Mouse (Mus musculus): Measurements from ENCODE around the gene Ccdc51. TPM values are rescaled to one million over a fixed set of nuclear protein-coding genes. Genes with fewer than 3 reads are reported as not detected.

Ccdc51 gene
- total RNA-seq, 2 experiments from 2014 or later, result 8.6 to 9.1 TPM

- peak in 1 of 2 experiments; percentile 18 for DNase-seq (ENCODE audit: low spot score in 2 of 2)
Measured at GRCm38 (mm10) chr9:109056081-109056690, 26.1 kb upstream of the Ccdc51 start.

- peak in 1 of 2 experiments; percentile 12 for DNase-seq (ENCODE audit: low spot score in 2 of 2)
Measured at GRCm38 (mm10) chr9:109056916-109057315, 25.4 kb upstream of the Ccdc51 start.

DNA sequence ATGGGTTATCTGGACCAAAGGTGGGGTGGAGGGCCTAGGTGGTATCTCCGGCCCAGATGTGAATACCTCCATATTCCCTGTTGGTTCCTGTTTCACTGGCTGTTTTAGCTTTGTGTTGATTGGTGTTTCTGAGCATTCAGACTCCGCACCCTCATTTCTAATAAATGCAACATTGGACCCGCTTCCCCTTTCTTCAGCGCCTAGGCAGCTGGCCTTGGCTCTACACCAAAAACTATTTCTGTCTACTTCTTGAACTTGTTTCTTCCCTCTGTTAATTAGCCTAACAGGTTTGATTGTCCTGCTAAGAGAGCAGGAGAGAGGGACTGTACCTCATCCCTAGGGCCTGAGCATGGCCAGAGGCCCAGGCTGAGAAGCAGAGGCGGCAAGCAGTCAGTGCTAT is 24.8 kb upstream of the Ccdc51 start:
- DNase-seq (ENCODE audit: low spot score in 2 of 2), result peak in 1 of 2 experiments; percentile 11

DNA sequence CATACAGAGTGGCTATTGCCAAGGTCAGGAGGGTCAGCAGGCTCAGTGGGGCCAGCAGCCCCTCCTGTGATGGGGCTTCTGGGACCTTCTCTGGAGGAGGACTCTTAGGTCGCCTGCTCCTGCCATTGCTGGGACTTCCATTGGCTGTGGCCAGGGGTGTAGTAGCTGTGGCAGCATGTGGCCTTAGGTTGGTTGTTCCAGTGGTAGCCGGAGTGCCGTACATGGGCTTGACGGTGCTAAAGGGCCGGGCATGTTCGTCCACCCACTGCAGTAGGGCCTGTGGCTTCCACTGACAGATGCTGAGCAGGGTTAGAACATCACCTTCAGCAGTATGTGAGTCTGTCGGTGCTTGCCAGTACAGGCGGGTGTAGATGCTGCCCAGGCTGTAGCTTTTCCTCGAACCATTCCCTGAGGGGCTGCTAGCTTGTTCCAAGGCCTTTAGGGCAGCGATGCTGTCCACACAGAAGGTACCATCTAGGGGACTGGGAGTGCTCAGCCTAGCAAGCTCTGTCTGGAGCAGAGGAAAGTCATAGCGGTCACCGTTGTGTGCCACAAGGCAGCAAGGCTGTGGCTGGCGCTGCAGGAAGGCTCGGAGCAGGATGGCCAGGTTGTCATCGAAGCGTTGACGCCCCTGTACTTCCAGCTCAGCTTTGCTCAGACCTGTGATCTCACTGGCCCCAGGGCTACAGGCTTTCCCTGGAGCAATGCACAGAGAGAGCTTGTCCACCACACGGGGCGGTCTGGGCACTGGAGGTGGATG is 24.1 kb upstream of the Ccdc51 start:
- DNase-seq (ENCODE audit: low spot score in 2 of 2), result peak in 1 of 2 experiments; percentile 16

GRCm38 (mm10) chr9:109059136-109059903 is 23.0 kb upstream of the Ccdc51 start, which contains the start of gene Trex1:
Gene Trex1, minus strand, starts transcription at chr9:109059734.
- DNase-seq (ENCODE audit: low spot score in 2 of 2), result peak; percentile 74 to 88

GRCm38 (mm10) chr9:109060184-109060897 is 22.0 kb upstream of the Ccdc51 start:
- peak in 1 of 2 experiments; percentile 15 for DNase-seq (ENCODE audit: low spot score in 2 of 2)

GRCm38 (mm10) chr9:109060898-109061295 is 21.4 kb upstream of the Ccdc51 start:
- peak in 1 of 2 experiments; percentile 12 for DNase-seq (ENCODE audit: low spot score in 2 of 2)

DNA sequence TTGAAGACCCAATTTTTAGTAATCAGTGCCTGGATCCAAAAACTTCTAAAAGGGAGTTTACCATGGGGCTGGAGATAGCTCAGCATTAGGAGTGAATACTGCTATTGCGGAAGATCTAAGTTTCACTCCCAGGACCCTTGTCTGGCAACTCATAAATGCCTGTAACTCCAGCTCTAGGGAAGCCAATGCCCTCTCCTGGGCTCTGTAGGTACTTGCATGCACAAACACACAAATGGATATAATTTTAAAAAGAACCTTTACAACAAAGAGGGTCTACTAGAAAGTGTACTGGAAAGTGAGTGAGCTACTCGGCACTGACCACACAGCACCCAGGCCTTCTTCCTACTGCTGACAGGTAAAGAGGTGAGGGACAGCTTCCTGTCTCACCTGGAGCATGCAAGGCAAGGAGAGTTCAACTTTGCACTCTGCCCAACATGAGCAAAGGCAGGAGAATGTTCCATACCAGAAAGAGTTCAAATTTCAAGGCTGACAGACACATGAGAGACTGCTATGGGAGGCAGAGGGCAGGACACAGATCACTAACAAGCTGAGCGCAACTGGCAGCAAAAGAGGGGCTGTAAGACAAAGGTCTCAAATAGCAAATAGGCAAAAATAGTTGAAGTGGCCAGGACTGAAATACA is 14.1 kb upstream of the Ccdc51 start:
- no peak for DNase-seq (ENCODE audit: low spot score in 2 of 2)

- DNase-seq (ENCODE audit: low spot score in 2 of 2), result peak; percentile 80 to 93
Measured at GRCm38 (mm10) chr9:109073661-109074573, 8.4 kb upstream of the Ccdc51 start, which contains the start of gene Atrip. Gene Atrip, minus strand, starts transcription at chr9:109074124.

DNA sequence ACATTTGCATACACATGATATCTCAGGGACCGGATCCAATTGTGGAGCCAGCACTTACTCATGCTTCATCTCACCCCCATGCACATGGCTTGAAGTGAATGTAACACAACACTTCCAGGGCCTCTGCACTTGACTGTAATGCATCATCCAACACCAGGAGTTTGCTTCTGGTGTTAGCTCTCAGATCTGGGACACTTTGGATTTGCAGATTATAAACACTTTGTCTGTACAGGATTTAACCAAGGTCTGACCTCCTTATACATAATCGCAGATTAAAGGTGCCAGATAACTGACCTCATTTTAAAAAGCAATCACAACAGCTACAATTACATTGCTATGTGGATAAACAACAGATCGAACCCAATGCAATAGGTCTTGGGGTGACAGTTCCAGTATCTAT is 1.8 kb upstream of the Ccdc51 start:
- DNase-seq (ENCODE audit: low spot score in 2 of 2), result no peak

DNA sequence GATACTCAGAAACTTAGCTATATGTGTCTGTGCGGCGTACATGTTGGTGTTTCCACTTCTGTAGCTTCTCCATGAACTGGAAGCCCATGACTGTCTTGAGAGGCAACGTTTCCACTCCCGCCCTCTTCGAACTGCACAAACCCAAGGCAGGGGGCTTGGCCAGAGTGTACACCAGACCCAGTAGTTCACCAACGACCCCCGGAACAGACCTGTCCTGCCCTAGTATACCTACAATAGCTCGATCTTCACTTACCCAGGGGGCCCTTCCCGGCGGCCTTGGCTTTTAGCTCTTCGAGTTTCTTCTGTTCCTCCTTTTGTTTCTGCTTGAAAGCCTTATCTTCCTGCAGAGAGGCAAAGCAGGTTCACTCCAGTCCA is 557 bp upstream of the Ccdc51 start:
- DNase-seq (ENCODE audit: low spot score in 2 of 2), result no peak

DNA sequence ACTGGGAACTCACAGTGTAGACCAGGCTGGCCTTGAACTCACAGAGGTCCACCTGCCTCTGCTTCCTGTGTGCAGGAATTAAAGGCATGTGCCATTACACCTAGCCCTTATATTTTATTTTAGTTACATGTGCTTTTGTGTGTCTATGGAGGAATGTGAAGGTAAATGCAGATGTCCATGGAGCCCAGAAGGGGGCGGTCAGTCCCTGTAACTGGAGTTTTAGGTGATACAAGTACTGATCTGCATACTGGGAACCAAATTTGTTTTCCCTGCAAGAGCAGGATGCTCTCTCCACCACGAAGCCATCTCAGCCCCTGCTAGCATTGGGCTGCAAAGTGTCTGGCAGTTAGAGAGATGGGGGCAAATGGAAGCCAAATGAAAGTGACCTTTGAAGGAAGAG is 2.6 kb downstream of the Ccdc51 start:
- no peak for DNase-seq (ENCODE audit: low spot score in 2 of 2)

- DNase-seq (ENCODE audit: low spot score in 2 of 2), result peak in 1 of 2 experiments; percentile 49
Measured at GRCm38 (mm10) chr9:109087987-109088386, 5.7 kb downstream of the Ccdc51 start.

DNA sequence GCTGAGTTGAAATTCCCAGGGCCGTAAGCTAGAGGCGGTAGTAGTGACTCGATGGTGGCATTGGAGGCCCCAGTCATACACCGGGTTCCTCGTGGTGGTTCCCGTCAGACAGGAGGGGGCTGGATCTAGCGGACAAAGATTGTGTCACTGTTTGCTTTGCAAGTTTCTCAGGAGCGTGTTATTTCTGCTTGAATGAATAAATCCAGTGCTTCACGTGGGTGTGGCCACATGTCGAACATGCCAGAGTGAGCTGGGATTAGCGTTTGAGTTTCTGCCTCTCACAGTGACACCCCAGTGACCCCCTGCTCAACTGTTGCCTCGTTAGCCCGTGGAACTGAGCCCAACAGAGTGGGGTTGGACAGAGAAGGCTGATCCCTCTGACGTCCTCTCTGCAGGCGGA is 8.2 kb downstream of the Ccdc51 start:
- no peak for DNase-seq (ENCODE audit: low spot score in 2 of 2)

DNA sequence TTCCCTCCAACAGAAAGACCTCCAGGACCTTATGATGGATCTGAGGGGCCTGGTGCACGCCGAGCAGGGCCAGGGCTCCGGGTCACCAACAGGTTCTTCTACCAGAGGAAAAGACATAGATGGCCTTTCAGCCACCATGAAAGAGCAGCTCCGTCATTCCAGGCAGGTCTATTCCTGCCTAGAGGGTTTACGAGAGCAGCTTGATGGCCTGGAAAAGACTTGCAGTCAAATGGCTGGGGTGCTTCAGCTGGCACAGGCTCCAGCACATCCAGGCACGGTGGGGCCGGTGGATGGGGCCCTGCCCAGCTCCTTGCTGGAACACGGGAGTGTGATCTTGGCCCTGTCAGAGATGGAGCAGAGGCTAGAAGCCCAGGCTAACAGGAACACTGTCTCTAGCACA is 9.5 kb downstream of the Ccdc51 start:
- DNase-seq (ENCODE audit: low spot score in 2 of 2), result no peak

- no peak for DNase-seq (ENCODE audit: low spot score in 2 of 2)
Measured at GRCm38 (mm10) chr9:109092799-109093198, 10.5 kb downstream of the Ccdc51 start.

GRCm38 (mm10) chr9:109093786-109094552 is 11.7 kb downstream of the Ccdc51 start:
- DNase-seq (ENCODE audit: low spot score in 2 of 2), result no peak

DNA sequence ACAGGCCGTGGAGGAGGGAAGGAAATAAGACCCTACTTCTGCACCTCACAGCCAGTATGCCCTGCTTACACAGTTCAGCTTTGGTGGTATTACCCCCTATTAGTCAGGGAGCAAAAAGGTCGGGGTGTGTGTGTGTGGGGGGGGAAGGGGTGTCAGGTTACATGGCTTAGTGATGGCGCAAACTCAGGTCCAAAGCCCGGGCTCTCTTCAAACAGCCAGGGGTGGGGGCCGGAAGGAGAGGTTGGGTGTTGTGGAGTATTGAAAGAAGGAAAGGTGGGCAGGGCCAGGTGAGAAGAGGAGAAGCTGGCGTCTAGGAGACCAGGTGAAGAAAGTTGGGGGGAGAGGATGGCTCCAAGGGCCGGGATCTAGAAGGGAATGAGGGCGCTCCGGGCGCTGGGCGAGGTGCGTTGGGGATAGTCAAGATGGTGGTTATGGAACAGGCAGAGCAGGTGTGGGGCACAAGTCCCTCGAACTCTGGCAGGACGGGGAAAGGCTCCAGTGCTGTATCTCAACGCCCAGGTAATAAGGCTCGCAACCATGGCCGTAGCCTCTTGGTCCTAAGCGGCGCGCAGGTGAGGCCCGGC is 12.4 kb downstream of the Ccdc51 start:
- DNase-seq (ENCODE audit: low spot score in 2 of 2), result no peak
